Mouse (Mus musculus) small intestine, adult 2 months (tissue): ENCODE measurements around the gene Mrpl20.

Experiments used
- CTCF ChIP-seq: fragments of 200-500 bp; IDR thresholded peaks from 2 replicates; pipeline ENCODE4 v1.5.1; 2012; ENCODE audit warnings: low read depth, mild to moderate bottlenecking, control low read depth, inconsistent platforms, low read length, moderate library complexity, mixed read lengths; ENCODE audit not compliant: insufficient replicate concordance, insufficient read length; ENCODE audit errors: extremely low read depth
- POLR2A ChIP-seq: fragments of 200-500 bp; IDR thresholded peaks from 2 replicates; pipeline ENCODE4 v1.6.1; 2012; ENCODE audit warnings: low read depth, mild to moderate bottlenecking, control low read depth, inconsistent platforms, low read length, moderate library complexity

DNA sequence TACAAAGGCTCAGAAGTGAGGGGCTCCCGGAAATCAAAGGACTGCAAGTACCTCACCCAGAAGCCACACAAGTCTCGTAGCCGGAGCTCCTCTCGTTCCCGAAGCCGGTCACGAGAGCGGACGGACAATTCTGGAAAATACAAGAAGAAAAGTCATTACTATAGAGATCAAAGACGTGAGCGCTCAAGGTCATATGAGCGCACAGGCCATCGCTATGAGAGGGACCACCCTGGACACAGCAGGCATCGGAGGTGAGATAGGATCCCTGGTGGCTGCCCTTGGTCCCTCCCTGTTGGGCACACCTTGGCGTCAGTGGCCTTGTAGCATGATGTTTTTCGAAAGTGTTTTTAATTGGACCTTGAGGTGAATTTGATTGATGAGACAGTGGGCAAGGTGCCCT, 20.8 kb downstream of the Mrpl20 start:
- TF ChIP-seq CTCF = no peak
- TF ChIP-seq POLR2A = no peak
